Mouse (Mus musculus) neural tube, embryonic 11.5 days (tissue): ENCODE measurements around the gene Mgst3. TPM values are rescaled to one million over a fixed set of nuclear protein-coding genes. Genes with fewer than 3 reads are reported as not detected.

ENCODE experiments used
- ATAC-seq: fragments of 200-750 bp; cut with Nextera tagmentation; 2 replicates; pipeline ENCODE4 v1.8.0; 2017; ENCODE audit warnings: moderate number of reproducible peaks, mild to moderate bottlenecking, moderate TSS enrichment, moderate library complexity; ENCODE audit not compliant: insufficient read depth, low FRiP score, low TSS enrichment
- DNase-seq: peaks from one replicate; pipeline ENCODE4 v3.0.0-alpha.2; 2015; ENCODE audit warnings: low spot score
- H3K27ac ChIP-seq: fragments of 300-500 bp; sonication (generic); 2 replicates; pipeline ENCODE4 v1.5.1; 2014; ENCODE audit warnings: low read depth, mild to moderate bottlenecking, low read length
- H3K27me3 ChIP-seq: fragments of 300-500 bp; sonication (generic); 2 replicates; pipeline ENCODE4 v1.6.1; 2014; ENCODE audit warnings: mild to moderate bottlenecking, low read length, mixed read lengths; ENCODE audit not compliant: control insufficient read depth, insufficient read depth
- H3K36me3 ChIP-seq: fragments of 300-500 bp; sonication (generic); 2 replicates; pipeline ENCODE4 v1.6.1; 2014; ENCODE audit warnings: mild to moderate bottlenecking, low read length, moderate library complexity, mixed read lengths; ENCODE audit not compliant: control insufficient read depth, insufficient read depth
- H3K4me1 ChIP-seq: fragments of 300-500 bp; sonication (generic); 2 replicates; pipeline ENCODE4 v1.6.1; 2014; ENCODE audit warnings: low read length, mixed read lengths; ENCODE audit not compliant: control insufficient read depth, insufficient read depth
- H3K4me2 ChIP-seq: fragments of 300-500 bp; sonication (generic); 2 replicates; pipeline ENCODE4 v1.6.1; 2014; ENCODE audit warnings: low read depth, mild to moderate bottlenecking, moderate library complexity
- H3K4me3 ChIP-seq: fragments of 300-500 bp; sonication (generic); 2 replicates; pipeline ENCODE4 v1.5.1; 2014; ENCODE audit warnings: low read depth, low read length
- H3K9ac ChIP-seq: fragments of 300-500 bp; sonication (generic); 2 replicates; pipeline ENCODE4 v1.6.1; 2014; ENCODE audit warnings: mild to moderate bottlenecking, low read length
- H3K9me3 ChIP-seq: fragments of 300-500 bp; sonication (generic); 2 replicates; pipeline ENCODE4 v1.6.1; 2016; ENCODE audit warnings: low read length; ENCODE audit not compliant: control insufficient read depth
- WGBS: fragments of 180-500 bp; shearing (Covaris S2); extraction: QIAGEN DNeasy Blood & Tissue Kit; methylation state at CpG from one replicate; pipeline ENCODE4 v1.1.7; 2014; 5-methylcytosine and 5-hydroxymethylcytosine counted together
- polyA plus RNA-seq: library from polyadenylated mRNA; unstranded; fragments of >200 nt; fragmentation: Nextera tagmentation; extraction: Ambion mirVana; gene quantifications from 2 replicates; pipeline ENCODE4 v1.2.1, GENCODE M21; 2014

The Mgst3 gene
- polyA plus RNA-seq, 1 experiment from 2014 or later: 78.0 TPM

DNA sequence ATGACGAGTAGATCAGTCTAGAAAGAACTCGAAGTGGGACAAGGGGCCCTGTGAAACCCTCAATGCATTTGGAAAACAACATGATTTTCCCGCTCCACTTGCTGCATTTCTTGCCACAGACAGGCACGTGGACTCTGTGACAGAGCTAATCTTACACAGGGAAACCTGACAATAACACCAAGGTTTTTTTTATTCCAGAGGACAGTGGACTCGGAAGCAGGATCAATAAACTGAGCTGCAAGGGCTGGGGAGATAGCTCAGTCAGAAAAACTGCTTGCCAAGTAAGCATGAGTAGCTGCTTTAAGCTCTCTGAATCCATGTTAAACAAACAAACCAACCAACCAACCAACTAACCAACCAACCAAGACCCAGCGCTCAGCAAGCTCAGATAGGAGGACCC, 2.4 kb downstream of the Mgst3 start:
- no peak for ATAC-seq
- H3K4me1 ChIP-seq: peaks cover 9% of the 10 kb centered on the region
- no peaks in the 10 kb centered on the region for H3K36me3 ChIP-seq
- H3K4me2 ChIP-seq: no peak overlapping the region
- H3K4me3 ChIP-seq: no peak overlapping the region
- DNase-seq: no peak
- no peak overlapping the region for H3K27ac ChIP-seq
- H3K9me3 ChIP-seq: no peaks in the 10 kb centered on the region
- H3K27me3 ChIP-seq: peaks cover 12% of the 10 kb centered on the region; the same call in 1 of the 2 replicates
- H3K9ac ChIP-seq: no peak overlapping the region
- 78% methylated on average over 6 of the region's 6 CpGs for WGBS

DNA sequence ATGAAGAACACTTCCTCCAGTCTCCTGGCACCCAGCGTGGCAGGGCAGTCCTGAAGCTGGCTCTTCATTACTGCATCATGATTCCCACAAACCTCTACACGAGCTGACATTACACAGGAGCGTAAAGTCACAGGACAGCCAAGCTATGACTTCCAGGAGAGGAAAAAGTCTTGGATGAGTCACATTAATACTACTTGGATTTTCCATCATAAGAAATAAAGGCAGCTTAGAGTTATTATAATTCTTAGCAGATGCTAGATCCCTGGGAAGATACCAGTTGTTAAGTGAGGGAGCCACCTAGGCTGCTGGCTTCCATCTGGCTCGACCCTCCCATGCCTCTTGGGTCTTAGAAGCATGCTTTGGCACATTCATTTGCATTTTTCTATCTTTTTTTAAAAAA, 3.3 kb downstream of the Mgst3 start:
- ATAC-seq (no peak), DNase-seq (no peak)
- no peak overlapping the region for H3K4me3 ChIP-seq
- no peaks in the 10 kb centered on the region for H3K36me3 ChIP-seq
- no peaks in the 10 kb centered on the region for H3K9me3 ChIP-seq
- 80% methylated on average over 4 of the region's 4 CpGs for WGBS
- H3K27ac ChIP-seq: no peak overlapping the region
- no peak overlapping the region for H3K9ac ChIP-seq
- H3K27me3 ChIP-seq: peaks cover 12% of the 10 kb centered on the region; the same call in 1 of the 2 replicates
- no peak overlapping the region for H3K4me2 ChIP-seq
- H3K4me1 ChIP-seq: peaks cover 9% of the 10 kb centered on the region

DNA sequence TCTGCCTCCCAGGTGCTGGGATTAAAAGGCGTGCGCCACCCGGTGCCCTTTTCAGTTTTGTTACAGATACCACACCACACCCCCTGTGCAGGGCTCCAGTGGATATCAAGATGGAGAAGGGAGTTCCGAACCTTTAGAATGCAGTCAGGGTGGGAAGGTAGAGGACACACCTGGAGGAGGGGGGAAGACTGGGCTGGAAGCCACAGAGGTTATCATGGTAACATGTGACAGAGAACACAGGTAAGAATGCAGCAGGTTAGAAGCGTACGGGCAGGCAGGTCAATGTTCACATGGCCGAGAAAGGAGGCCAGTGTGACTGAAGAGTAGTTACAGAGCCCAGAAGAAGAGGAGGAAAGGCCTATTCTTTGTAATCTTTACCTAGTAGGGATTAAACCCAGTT, 4.1 kb downstream of the Mgst3 start:
- H3K4me1 ChIP-seq: peaks cover 9% of the 10 kb centered on the region
- H3K4me2 ChIP-seq: no peak overlapping the region
- ATAC-seq (no peak), DNase-seq (no peak)
- H3K9me3 ChIP-seq: no peaks in the 10 kb centered on the region
- H3K27ac ChIP-seq: no peak overlapping the region
- 89% methylated on average over 7 of the region's 7 CpGs for WGBS
- H3K4me3 ChIP-seq: no peak overlapping the region
- H3K36me3 ChIP-seq: no peaks in the 10 kb centered on the region
- no peak overlapping the region for H3K9ac ChIP-seq
- H3K27me3 ChIP-seq: peaks cover 12% of the 10 kb centered on the region; the same call in 1 of the 2 replicates

DNA sequence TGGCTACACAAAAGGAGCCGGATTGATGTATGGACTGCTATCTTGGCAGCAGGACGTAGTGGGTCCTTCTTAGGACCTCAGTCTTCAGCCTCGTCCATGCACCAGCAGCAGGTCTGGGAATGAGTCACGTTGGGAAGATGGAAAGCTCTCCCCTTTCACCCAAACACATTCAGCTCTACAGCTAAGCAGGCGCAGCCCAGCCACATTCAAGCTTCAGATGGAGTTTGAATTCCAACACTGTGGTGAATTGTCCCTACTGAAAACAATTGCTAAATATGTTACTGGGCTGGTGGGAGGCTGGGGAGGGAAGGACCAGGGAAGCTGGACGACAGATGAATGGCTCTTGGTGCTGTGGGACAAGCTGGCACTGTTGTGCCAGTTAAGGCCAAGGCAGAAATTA, 5.1 kb downstream of the Mgst3 start:
- no peak overlapping the region for H3K4me3 ChIP-seq
- WGBS: 79% methylated on average over 6 of the region's 6 CpGs
- no peak overlapping the region for H3K9ac ChIP-seq
- peaks cover 9% of the 10 kb centered on the region for H3K4me1 ChIP-seq
- H3K36me3 ChIP-seq: no peaks in the 10 kb centered on the region
- peaks cover 12% of the 10 kb centered on the region; the same call in 1 of the 2 replicates for H3K27me3 ChIP-seq
- H3K27ac ChIP-seq: no peak overlapping the region
- DNase-seq: no peak
- no peak overlapping the region for H3K4me2 ChIP-seq
- no peaks in the 10 kb centered on the region for H3K9me3 ChIP-seq
- ATAC-seq: no peak

DNA sequence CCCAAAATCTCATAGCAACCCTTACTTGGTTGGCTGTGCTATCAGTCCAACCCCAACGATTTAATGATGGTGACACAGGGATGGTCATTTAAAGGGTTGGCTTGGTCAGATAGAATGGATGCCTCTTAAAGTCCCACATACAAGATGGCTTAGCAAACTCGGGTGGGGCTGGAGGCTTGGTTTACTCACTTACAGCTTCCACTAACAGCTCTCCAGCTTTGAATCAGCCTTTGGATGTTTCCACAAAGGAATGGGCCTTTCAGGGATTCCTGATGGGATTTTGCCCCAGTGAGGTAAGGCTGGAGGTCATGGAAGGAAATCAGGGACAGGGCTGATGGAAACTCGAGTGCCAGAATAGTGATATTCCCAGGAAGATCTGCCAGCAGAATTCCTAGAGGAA, 5.8 kb downstream of the Mgst3 start:
- no peak for ATAC-seq
- Histone ChIP-seq H3K4me2 (no peak overlapping the region), H3K27ac (no peak overlapping the region), H3K36me3 (no peaks in the 10 kb centered on the region), H3K27me3 (peaks cover 9% of the 10 kb centered on the region; the same call in 1 of the 2 replicates), H3K9me3 (no peaks in the 10 kb centered on the region), H3K9ac (no peak overlapping the region), H3K4me3 (no peak overlapping the region), H3K4me1 (peaks cover 5% of the 10 kb centered on the region)
- DNase-seq: no peak
- WGBS: 83% methylated on average over 3 of the region's 3 CpGs

DNA sequence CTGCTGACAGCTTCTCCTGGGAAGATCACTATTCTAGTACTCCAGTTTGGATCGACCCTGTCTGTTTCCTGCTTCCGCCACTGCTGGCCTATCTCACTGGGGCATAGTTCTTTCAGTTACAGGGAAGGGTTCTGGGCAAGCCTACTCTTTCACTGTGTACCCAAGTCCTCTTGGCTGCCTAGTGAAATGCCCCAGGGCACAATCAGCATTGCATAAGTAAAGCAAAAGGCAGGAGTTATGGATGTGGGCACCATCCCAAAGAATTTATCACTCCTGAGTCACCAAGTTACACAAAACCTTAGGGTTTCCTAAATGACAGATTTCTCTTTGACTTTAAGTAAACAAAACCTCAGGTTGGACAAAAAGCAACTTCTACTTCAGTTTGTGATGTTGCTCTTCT, 6.3 kb downstream of the Mgst3 start:
- Histone ChIP-seq H3K9me3 (no peaks in the 10 kb centered on the region), H3K4me2 (no peak overlapping the region), H3K27me3 (0 out of 2 replicates have a peak, but pooled peaks cover 4% of the 10 kb centered on the region), H3K4me3 (no peak overlapping the region), H3K27ac (no peak overlapping the region), H3K36me3 (no peaks in the 10 kb centered on the region), H3K9ac (no peak overlapping the region), H3K4me1 (0 out of 2 replicates have a peak, but pooled peaks cover 5% of the 10 kb centered on the region)
- DNase-seq: no peak
- ATAC-seq: no peak
- 77% methylated on average over 2 of the region's 2 CpGs for WGBS

DNA sequence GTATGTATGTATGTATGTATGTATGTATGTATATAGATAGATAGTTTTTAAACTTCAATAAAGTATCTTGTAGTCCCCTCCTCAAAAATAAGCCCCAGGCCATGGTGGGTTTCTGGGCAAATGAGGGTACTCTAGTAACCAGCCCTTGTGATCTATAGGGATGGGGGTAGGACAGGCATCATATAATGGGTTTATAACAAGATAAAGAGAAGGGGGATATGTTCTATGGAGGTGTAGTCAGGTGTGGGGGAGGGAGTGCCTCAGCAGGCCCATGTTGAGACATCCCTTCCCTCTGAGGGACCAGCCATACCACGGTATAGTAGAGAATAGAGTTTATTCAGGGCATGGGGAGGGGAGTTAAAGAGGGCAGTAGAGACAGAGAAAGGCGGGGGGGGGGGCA, 7.2 kb downstream of the Mgst3 start:
- no peaks in the 10 kb centered on the region for H3K9me3 ChIP-seq
- 0 out of 2 replicates have a peak, but pooled peaks cover 5% of the 10 kb centered on the region for H3K4me1 ChIP-seq
- H3K36me3 ChIP-seq: no peaks in the 10 kb centered on the region
- no peak for ATAC-seq
- no peaks in the 10 kb centered on the region for H3K27me3 ChIP-seq
- WGBS: 10% methylated on average over 1 of the region's 2 CpGs
- H3K9ac ChIP-seq: no peak overlapping the region
- H3K27ac ChIP-seq: no peak overlapping the region
- DNase-seq: no peak
- no peak overlapping the region for H3K4me3 ChIP-seq
- no peak overlapping the region for H3K4me2 ChIP-seq

DNA sequence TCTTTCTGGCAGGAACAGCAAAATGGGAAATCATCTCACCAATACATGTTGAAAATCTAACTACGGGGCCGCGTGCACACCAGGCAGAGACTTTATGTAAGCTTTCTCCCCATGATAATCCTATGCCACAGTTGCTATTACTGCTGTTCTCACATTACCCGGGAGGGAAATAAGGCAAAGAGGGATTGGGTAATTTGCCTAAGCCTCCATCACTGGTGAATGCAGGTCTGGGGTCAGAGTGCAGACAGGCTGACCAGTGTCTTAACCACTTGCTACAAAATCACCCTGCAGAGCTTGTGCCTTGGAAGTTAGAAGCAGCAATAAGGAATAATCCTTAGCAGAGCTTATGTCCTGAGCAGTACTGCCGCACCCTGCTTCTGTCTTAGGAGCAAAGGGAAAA, 8.0 kb downstream of the Mgst3 start:
- Histone ChIP-seq H3K9me3 (no peaks in the 10 kb centered on the region), H3K36me3 (no peaks in the 10 kb centered on the region), H3K4me1 (0 out of 2 replicates have a peak, but pooled peaks cover 5% of the 10 kb centered on the region), H3K27me3 (no peaks in the 10 kb centered on the region), H3K9ac (no peak overlapping the region), H3K27ac (no peak overlapping the region), H3K4me3 (no peak overlapping the region), H3K4me2 (no peak overlapping the region)
- no peak for ATAC-seq
- no peak for DNase-seq
- WGBS: 74% methylated on average over 5 of the region's 5 CpGs

DNA sequence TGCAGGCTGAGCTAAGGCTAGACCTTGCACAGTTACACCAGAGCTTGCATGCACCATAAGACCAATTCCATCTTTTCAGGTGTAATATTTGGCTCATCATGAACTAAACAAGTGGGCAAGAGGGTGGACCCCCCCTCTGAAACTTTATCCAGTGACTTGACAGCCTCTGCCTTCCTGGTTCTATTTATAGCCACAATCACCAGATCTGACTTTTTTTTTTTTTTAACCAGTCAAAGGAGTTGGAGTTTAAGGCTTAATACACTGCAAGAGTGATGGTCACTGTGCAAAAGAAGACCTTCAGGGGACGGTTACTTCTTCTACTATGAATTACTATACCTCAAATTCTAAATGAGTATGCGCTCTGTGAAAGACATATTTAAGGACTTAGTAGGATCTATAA, 8.4 kb downstream of the Mgst3 start:
- Histone ChIP-seq H3K27me3 (no peaks in the 10 kb centered on the region), H3K9ac (no peak overlapping the region), H3K4me1 (0 out of 2 replicates have a peak, but pooled peaks cover 5% of the 10 kb centered on the region), H3K4me2 (no peak overlapping the region), H3K4me3 (no peak overlapping the region), H3K9me3 (no peaks in the 10 kb centered on the region), H3K27ac (no peak overlapping the region), H3K36me3 (no peaks in the 10 kb centered on the region)
- 87% methylated on average over 2 of the region's 2 CpGs for WGBS
- no peak for ATAC-seq
- DNase-seq: no peak
